Comparison of ENCODE assay signal across 12 mouse cellular contexts in genomic region chr2:109961174-109961573, GRCm38 (mm10).
"Had no signal": no experiment of that assay in that cellular context is flagged by ENCODE, and none has a peak within 500 bp of the region (broad histone marks: within the 10 kb centered on the region; RNA-seq: fewer than 3 reads in every experiment).

No protein-coding gene starts in this region.

- H3K27ac ChIP-seq: liver, embryonic 13.5 days; lung, embryonic 15.5 days; macrophage; stomach, postnatal 0 days had no signal

- ATAC-seq: liver, postnatal 0 days had no signal

- DNase-seq: kidney, postnatal 14 days; left cerebral cortex, postnatal 4 days; liver; liver, embryonic 13.5 days; liver, postnatal 0 days; lung, postnatal 14 days; thymus, postnatal 4 days had no signal

- H3K9ac ChIP-seq: liver, embryonic 13.5 days; liver, postnatal 0 days; lung, embryonic 15.5 days; midbrain, embryonic 12.5 days had no signal

- H3K27me3 ChIP-seq: liver, embryonic 13.5 days; lung, embryonic 15.5 days; megakaryocyte, embryonic 14.5 days; midbrain, embryonic 12.5 days had no signal

- H3K4me2 ChIP-seq: liver, embryonic 13.5 days; lung, embryonic 15.5 days; midbrain, embryonic 12.5 days had no signal

- H3K4me3 ChIP-seq: liver, embryonic 13.5 days; lung, embryonic 15.5 days; megakaryocyte, embryonic 14.5 days; midbrain, embryonic 12.5 days had no signal

- H3K9me3 ChIP-seq: liver, embryonic 13.5 days; lung, embryonic 15.5 days; megakaryocyte, embryonic 14.5 days; midbrain, embryonic 12.5 days had no signal

- H3K36me3 ChIP-seq: liver, embryonic 13.5 days; lung, embryonic 15.5 days; midbrain, embryonic 12.5 days had no signal
